Mouse (Mus musculus) urinary bladder, adult 2 months (tissue): ENCODE results near the gene Phpt1. TPM values are rescaled to one million over a fixed set of nuclear protein-coding genes. Genes with fewer than 3 reads are reported as not detected.

Experiments
- polyA plus RNA-seq: library from polyadenylated mRNA; depleted of rRNA; stranded (reverse); fragments of >200 nt; gene quantifications from 2 replicates; pipeline ENCODE4 v1.2.3, GENCODE M21; 2012; rRNA removed

Phpt1 gene
- polyA plus RNA-seq, 1 experiment: 75.6 TPM

Other genes starting within 250 kb of the Phpt1 start
- gene Man1b1, start 242.9 kb downstream of the Phpt1 start, polyA plus RNA-seq: 15.2 and 22.8 TPM in 2 replicates
- 36.0 and 37.3 TPM in 2 replicates for gene Dpp7, start 218.9 kb downstream of the Phpt1 start, polyA plus RNA-seq
- 36.8 and 38.3 TPM in 2 replicates for gene Uap1l1, start 209.5 kb downstream of the Phpt1 start, polyA plus RNA-seq
- 1.6 and 2.5 TPM in 2 replicates for gene Sapcd2, start 202.9 kb downstream of the Phpt1 start, polyA plus RNA-seq
- gene Entpd2, start 179.3 kb downstream of the Phpt1 start, polyA plus RNA-seq: 104 and 107 TPM in 2 replicates
- gene Npdc1, start 175.9 kb downstream of the Phpt1 start, polyA plus RNA-seq: 103 and 126 TPM in 2 replicates
- gene Fut7, start 152.0 kb downstream of the Phpt1 start, polyA plus RNA-seq: 0.19 and 0.29 TPM in 2 replicates
- gene Abca2, start 146.5 kb downstream of the Phpt1 start, polyA plus RNA-seq: 6.3 and 16.4 TPM in 2 replicates
- 0.69 and 2.2 TPM in 2 replicates for gene Clic3, start 118.4 kb downstream of the Phpt1 start, polyA plus RNA-seq
- gene Paxx, start 114.1 kb downstream of the Phpt1 start, polyA plus RNA-seq: 50.8 and 61.1 TPM in 2 replicates
- gene Ptgds, start 105.2 kb downstream of the Phpt1 start, polyA plus RNA-seq: 0.38 and 0.74 TPM in 2 replicates
- not detected in 2 replicates for gene Lcn12, start 81.3 kb downstream of the Phpt1 start, polyA plus RNA-seq
- gene Fbxw5, start 74.5 kb downstream of the Phpt1 start, polyA plus RNA-seq: 15.1 and 36.1 TPM in 2 replicates
- gene C8g, start 73.5 kb downstream of the Phpt1 start, polyA plus RNA-seq: 2.3 and 2.4 TPM in 2 replicates
- 15.5 and 15.7 TPM in 2 replicates for gene Traf2, start 28.3 kb downstream of the Phpt1 start, polyA plus RNA-seq
- gene Edf1, start 17.4 kb downstream of the Phpt1 start, polyA plus RNA-seq: 222 and 224 TPM in 2 replicates
- 1.3 and 1.4 TPM in 2 replicates for gene Mamdc4, start 379 bp downstream of the Phpt1 start, polyA plus RNA-seq
- gene Ajm1, start 6.5 kb upstream of the Phpt1 start, polyA plus RNA-seq: 0.47 and 0.57 TPM in 2 replicates
- gene Rabl6, start 33.3 kb upstream of the Phpt1 start, polyA plus RNA-seq: 66.5 and 73.8 TPM in 2 replicates
- gene Ccdc183, start 42.5 kb upstream of the Phpt1 start, polyA plus RNA-seq: not detected in 2 replicates
- gene Tmem141, start 46.8 kb upstream of the Phpt1 start, polyA plus RNA-seq: 55.4 and 59.7 TPM in 2 replicates
- 22.9 and 30.6 TPM in 2 replicates for gene Fcna, start 52.8 kb upstream of the Phpt1 start, polyA plus RNA-seq
- gene Lcn8, start 77.9 kb upstream of the Phpt1 start, polyA plus RNA-seq: 0.94 and 1.8 TPM in 2 replicates
- gene Lcn5, start 82.7 kb upstream of the Phpt1 start, polyA plus RNA-seq: 0.32 TPM in 1 of 2 replicates, not detected in the other
- 0.36 and 0.63 TPM in 2 replicates for gene Lcn6, start 101.6 kb upstream of the Phpt1 start, polyA plus RNA-seq
- gene Lcn10, start 107.5 kb upstream of the Phpt1 start, polyA plus RNA-seq: 0.06 TPM in 1 of 2 replicates, not detected in the other
- not detected in 2 replicates for gene Obp2a, start 124.8 kb upstream of the Phpt1 start, polyA plus RNA-seq
- gene Bmyc, start 131.5 kb upstream of the Phpt1 start, polyA plus RNA-seq: 30.9 and 41.7 TPM in 2 replicates
- not detected in 2 replicates for gene Obp2b, start 161.8 kb upstream of the Phpt1 start, polyA plus RNA-seq
- not detected in 2 replicates for gene Lcn3, start 190.3 kb upstream of the Phpt1 start, polyA plus RNA-seq
- gene Lcn11, start 201.8 kb upstream of the Phpt1 start, polyA plus RNA-seq: not detected in 2 replicates
- not detected in 2 replicates for gene Gm13539, start 207.0 kb upstream of the Phpt1 start, polyA plus RNA-seq
- gene Glt6d1, start 240.6 kb upstream of the Phpt1 start, polyA plus RNA-seq: not detected in 2 replicates
- gene Lcn9, start 247.9 kb upstream of the Phpt1 start, polyA plus RNA-seq: not detected in 2 replicates